Mouse (Mus musculus) forebrain, postnatal 0 days (tissue): ENCODE results near the gene Gm49510. TPM values are rescaled to one million over a fixed set of nuclear protein-coding genes. Genes with fewer than 3 reads are reported as not detected.

Source experiments
- ATAC-seq: fragments of 200-750 bp; cut with Nextera tagmentation; 2 replicates; pipeline ENCODE4 v1.8.0; 2017; ENCODE audit warnings: mild to moderate bottlenecking, moderate library complexity
- DNase-seq: peaks from one replicate; pipeline ENCODE4 v3.0.0-alpha.2; 2015
- H3K27ac ChIP-seq: fragments of 300-500 bp; sonication (generic); 2 replicates; pipeline ENCODE4 v1.5.1; 2014; ENCODE audit warnings: low read depth, mild to moderate bottlenecking, antibody characterized with exemption, low read length, moderate library complexity, mixed read lengths
- H3K27me3 ChIP-seq: fragments of 300-500 bp; sonication (generic); 2 replicates; pipeline ENCODE4 v1.6.1; 2014; ENCODE audit warnings: mild to moderate bottlenecking, low read length, mixed read lengths; ENCODE audit not compliant: insufficient read depth
- H3K36me3 ChIP-seq: fragments of 300-500 bp; sonication (generic); 2 replicates; pipeline ENCODE4 v1.6.1; 2014; ENCODE audit warnings: mild to moderate bottlenecking, moderate library complexity; ENCODE audit not compliant: insufficient read depth
- H3K4me1 ChIP-seq: fragments of 300-500 bp; sonication (generic); 2 replicates; pipeline ENCODE4 v1.6.1; 2014; ENCODE audit warnings: antibody characterized with exemption; ENCODE audit not compliant: insufficient read depth
- H3K4me2 ChIP-seq: fragments of 300-500 bp; sonication (generic); 2 replicates; pipeline ENCODE4 v1.6.1; 2014; ENCODE audit warnings: low read depth, mild to moderate bottlenecking, moderate library complexity
- H3K4me3 ChIP-seq: fragments of 300-500 bp; sonication (generic); 2 replicates; pipeline ENCODE4 v1.5.1; 2014; ENCODE audit warnings: low read depth, low read length, mixed read lengths
- H3K9ac ChIP-seq: fragments of 300-500 bp; sonication (generic); 2 replicates; pipeline ENCODE4 v1.6.1; 2014; ENCODE audit warnings: mild to moderate bottlenecking
- H3K9me3 ChIP-seq: fragments of 300-500 bp; sonication (generic); 2 replicates; pipeline ENCODE4 v1.6.1; 2016; ENCODE audit warnings: low read length
- CTCF ChIP-seq: sonication (generic); IDR thresholded peaks from 2 replicates; pipeline ENCODE4 v1.5.1; 2016; ENCODE audit warnings: antibody characterized with exemption, control low read depth, low read depth
- WGBS: fragments of 180-500 bp; shearing (Covaris S2); extraction: QIAGEN DNeasy Blood & Tissue Kit; methylation state at CpG from one replicate; pipeline ENCODE4 v1.1.7; 2014; 5-methylcytosine and 5-hydroxymethylcytosine counted together
- polyA plus RNA-seq: library from polyadenylated mRNA; unstranded; fragments of >200 nt; fragmentation: Nextera tagmentation; extraction: Ambion mirVana; gene quantifications from 2 replicates; pipeline ENCODE4 v1.2.1, GENCODE M21; 2015
- total RNA-seq: library from RNA; depleted of rRNA; stranded (reverse); fragments of >200 nt; gene quantifications from 2 replicates; pipeline ENCODE4 v1.2.3, GENCODE M21; 2014; rRNA removed

Gm49510 gene
- not detected in 2 replicates for total RNA-seq
- not detected in 2 replicates for polyA plus RNA-seq

- no peaks in the 10 kb centered on the region for H3K4me1 ChIP-seq
- no peaks in the 10 kb centered on the region for H3K36me3 ChIP-seq
- 0 out of 2 replicates have a peak, but pooled peaks cover 4% of the 10 kb centered on the region for H3K27me3 ChIP-seq
- 0 out of 2 replicates have a peak within 1 kb of the TSS, but pooled peaks have one; percentile 35 for H3K27ac ChIP-seq
- DNase-seq (no peak), ATAC-seq (no peak)
- peak within 1 kb of the TSS; percentile 98 for H3K4me2 ChIP-seq
- TF ChIP-seq CTCF = no peak
- H3K9ac ChIP-seq = peak within 1 kb of the TSS; percentile 56
- no peaks in the 10 kb centered on the region for H3K9me3 ChIP-seq
- peak within 1 kb of the TSS; percentile 48 for H3K4me3 ChIP-seq
- 4% methylated on average over 20 of the region's 20 CpGs for WGBS
Measured at GRCm38 (mm10) chr15:78899409-78899739, at the start of gene Gm49510. Gene Gm49510 (plus strand): TSS chr15:78899667.

- no peak for DNase-seq
- ATAC-seq = no peak
- WGBS = 67% methylated on average over 15 of the region's 15 CpGs
- no peak overlapping the region for H3K4me3 ChIP-seq
- no peak overlapping the region for H3K9ac ChIP-seq
- H3K4me1 ChIP-seq = no peaks in the 10 kb centered on the region
- H3K36me3 ChIP-seq = no peaks in the 10 kb centered on the region
- H3K9me3 ChIP-seq = no peaks in the 10 kb centered on the region
- H3K27me3 ChIP-seq = no peaks in the 10 kb centered on the region
- no peak overlapping the region for H3K4me2 ChIP-seq
- TF ChIP-seq CTCF = no peak
- H3K27ac ChIP-seq = no peak overlapping the region
Measured at GRCm38 (mm10) chr15:78850059-78850824, 49.2 kb upstream of the Gm49510 start.

DNA sequence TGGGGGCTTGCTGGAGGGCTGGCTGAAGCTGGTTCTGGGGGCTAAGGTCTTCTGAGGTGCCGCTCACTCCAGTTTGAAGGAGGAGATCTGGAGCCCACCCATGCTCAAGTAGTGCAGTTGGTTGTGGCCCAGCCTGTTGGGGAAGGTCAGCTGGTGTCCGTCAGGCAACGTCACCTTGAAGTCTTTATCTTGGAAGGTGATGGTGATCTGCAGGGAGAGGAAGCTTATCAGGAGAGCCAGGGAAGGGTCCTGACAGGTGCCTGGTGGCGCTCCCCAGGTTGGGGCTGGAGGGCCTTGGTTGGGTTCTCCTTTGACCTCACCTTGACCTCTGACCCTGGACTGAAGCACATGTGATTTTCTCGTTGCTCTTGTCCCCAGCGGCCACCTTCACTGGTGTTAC is 48.5 kb upstream of the Gm49510 start:
- ATAC-seq = no peak
- Histone ChIP-seq H3K9ac (no peak overlapping the region), H3K4me1 (no peaks in the 10 kb centered on the region), H3K4me2 (no peak overlapping the region), H3K27me3 (no peaks in the 10 kb centered on the region), H3K27ac (no peak overlapping the region), H3K9me3 (no peaks in the 10 kb centered on the region), H3K4me3 (no peak overlapping the region), H3K36me3 (no peaks in the 10 kb centered on the region)
- no peak for TF ChIP-seq CTCF
- DNase-seq = no peak
- 76% methylated on average over 6 of the region's 6 CpGs for WGBS

DNA sequence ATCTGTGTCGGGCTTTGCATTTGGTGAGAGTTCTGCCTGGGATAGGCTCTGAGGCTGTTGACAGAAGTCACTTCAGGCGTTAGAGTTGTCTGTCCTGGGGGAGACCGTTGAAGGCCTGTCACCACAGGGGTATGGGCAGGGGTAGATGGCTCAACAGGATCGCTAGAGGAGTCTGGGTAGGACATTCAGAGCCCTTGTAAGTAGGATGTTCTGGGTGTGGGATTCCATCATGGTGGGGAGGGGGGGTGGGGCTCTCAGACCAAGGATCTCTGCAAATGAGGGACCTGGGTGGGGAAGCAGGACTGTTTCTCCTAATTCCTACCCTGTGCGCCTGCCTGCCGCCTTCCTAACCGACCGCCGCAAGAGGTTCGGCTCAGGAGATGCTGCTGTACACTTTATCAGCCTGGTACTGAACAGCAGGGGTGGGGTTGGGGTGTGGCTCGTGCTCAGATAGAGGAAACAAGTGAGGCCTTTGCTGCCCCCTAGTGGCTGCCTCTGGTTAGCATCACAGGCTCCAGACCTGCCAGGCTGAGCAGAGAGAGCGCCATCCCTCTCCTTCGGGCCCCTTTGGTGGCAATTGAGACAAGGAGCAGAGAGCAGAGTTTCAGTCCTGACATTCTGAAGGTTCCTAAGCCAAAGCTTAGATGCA is 47.8 kb upstream of the Gm49510 start:
- Histone ChIP-seq H3K4me2 (peak overlapping the region; percentile 26), H3K9me3 (no peaks in the 10 kb centered on the region), H3K9ac (peak overlapping the region; percentile 19; the same call in 1 of the 2 replicates), H3K27ac (no peak overlapping the region), H3K36me3 (no peaks in the 10 kb centered on the region), H3K4me3 (no peak overlapping the region), H3K4me1 (no peaks in the 10 kb centered on the region), H3K27me3 (no peaks in the 10 kb centered on the region)
- WGBS = 16% methylated on average over 13 of the region's 13 CpGs
- TF ChIP-seq CTCF = peak; percentile 92
- ATAC-seq (peak; percentile 96), DNase-seq (peak; percentile 90)

DNA sequence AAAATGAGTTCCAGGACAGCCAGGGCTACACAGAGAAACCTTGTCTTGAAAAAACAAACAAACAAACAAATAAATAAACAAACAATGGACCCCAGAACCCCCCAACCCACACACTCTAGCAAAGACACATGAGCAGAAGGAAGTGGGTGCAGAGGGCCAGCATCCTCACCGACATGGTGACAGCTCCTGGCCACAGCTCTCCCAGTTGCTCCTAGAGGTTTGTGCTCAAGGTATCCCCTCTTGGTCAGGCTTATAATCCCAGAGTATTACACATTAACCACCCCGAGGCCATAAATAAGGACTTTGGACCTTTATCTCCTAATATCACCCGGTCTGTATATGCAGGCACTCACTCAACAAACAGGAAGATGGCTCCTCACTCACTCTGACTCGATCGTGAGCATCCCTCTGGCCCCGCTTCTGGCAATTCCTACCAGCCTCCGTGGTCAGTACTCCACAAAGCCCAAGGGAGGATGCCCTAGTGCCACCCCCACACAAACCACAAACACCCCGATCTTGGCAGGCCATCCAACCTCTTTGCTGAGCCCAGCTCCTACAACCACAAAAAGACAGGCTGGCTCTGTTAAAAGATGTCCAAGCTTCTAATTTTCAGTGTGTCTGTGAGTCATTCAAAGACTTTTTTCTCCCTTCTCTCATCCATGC is 44.0 kb upstream of the Gm49510 start, which contains the start of gene Lgals2:
Gene Lgals2 (minus strand): TSS at position 227 of the 663 bp plus-strand sequence.
- ATAC-seq (no peak), DNase-seq (no peak)
- no peaks in the 10 kb centered on the region for H3K9me3 ChIP-seq
- no peak within 1 kb of the TSS for H3K27ac ChIP-seq
- H3K4me1 ChIP-seq = no peaks in the 10 kb centered on the region
- no peak within 1 kb of the TSS for H3K9ac ChIP-seq
- no peak for TF ChIP-seq CTCF
- no peak within 1 kb of the TSS for H3K4me2 ChIP-seq
- no peak within 1 kb of the TSS for H3K4me3 ChIP-seq
- no peaks in the 10 kb centered on the region for H3K36me3 ChIP-seq
- no peaks in the 10 kb centered on the region for H3K27me3 ChIP-seq
- WGBS = 78% methylated on average over 8 of the region's 8 CpGs

GRCm38 (mm10) chr15:78857009-78857408 is 42.5 kb upstream of the Gm49510 start:
- ATAC-seq (peak; percentile 61; the same call in 1 of the 2 replicates), DNase-seq (peak; percentile 43)
- Histone ChIP-seq H3K9me3 (no peaks in the 10 kb centered on the region), H3K4me3 (no peak overlapping the region), H3K4me2 (no peak overlapping the region), H3K9ac (no peak overlapping the region), H3K27me3 (no peaks in the 10 kb centered on the region), H3K27ac (no peak overlapping the region), H3K4me1 (no peaks in the 10 kb centered on the region), H3K36me3 (no peaks in the 10 kb centered on the region)
- WGBS = 53% methylated on average over 7 of the region's 7 CpGs
- no peak for TF ChIP-seq CTCF

- 73% methylated on average over 4 of the region's 4 CpGs for WGBS
- TF ChIP-seq CTCF = no peak
- Histone ChIP-seq H3K4me2 (no peak overlapping the region), H3K4me3 (no peak overlapping the region), H3K9ac (no peak overlapping the region), H3K27me3 (no peaks in the 10 kb centered on the region), H3K36me3 (no peaks in the 10 kb centered on the region), H3K4me1 (no peaks in the 10 kb centered on the region), H3K27ac (no peak overlapping the region), H3K9me3 (no peaks in the 10 kb centered on the region)
- ATAC-seq = no peak
- no peak for DNase-seq
Measured at GRCm38 (mm10) chr15:78859311-78859710, 40.2 kb upstream of the Gm49510 start.
